Mouse (Mus musculus): ENCODE data around the gene Kif14. TPM values are rescaled to one million over a fixed set of nuclear protein-coding genes. Genes with fewer than 3 reads are reported as not detected.
A peak's percentile ranks its signal among the peaks of the same experiment; 100 is the strongest.

The Kif14 gene
- polyA plus RNA-seq, 1 experiment from 2014 or later, result 5.7 TPM

- Histone ChIP-seq H3K4me2 (ENCODE audit: low read depth, low read length) (no peak overlapping the region), H3K4me3 (ENCODE audit: low read depth, low read length) (no peak overlapping the region), H3K9ac (ENCODE audit: low read depth, low read length) (no peak overlapping the region), H3K27me3 (replicated peaks; ENCODE audit: control insufficient read depth, insufficient read depth, low read length) (no peaks in the 10 kb centered on the region; the same call in 1 of the 2 replicates), H3K9me3 (ENCODE audit: control insufficient read depth, low read length) (no peaks in the 10 kb centered on the region), H3K27ac (replicated peaks; ENCODE audit: low read depth, low read length) (no peak overlapping the region), H3K36me3 (ENCODE audit: control insufficient read depth, insufficient read depth, low read length) (no peaks in the 10 kb centered on the region), H3K4me1 (ENCODE audit: control insufficient read depth, insufficient read depth, low read length) (peaks cover 10% of the 10 kb centered on the region; the same call in 1 of the 2 replicates)
- ATAC-seq (ENCODE audit: low read depth) (no peak), DNase-seq (ENCODE audit: low spot score) (no peak)
- 78% methylated on average over 4 of the region's 4 CpGs for WGBS
These were observed 98.8 kb downstream of the Kif14 start for GRCm38 (mm10) chr1:136564963-136565362.

DNA sequence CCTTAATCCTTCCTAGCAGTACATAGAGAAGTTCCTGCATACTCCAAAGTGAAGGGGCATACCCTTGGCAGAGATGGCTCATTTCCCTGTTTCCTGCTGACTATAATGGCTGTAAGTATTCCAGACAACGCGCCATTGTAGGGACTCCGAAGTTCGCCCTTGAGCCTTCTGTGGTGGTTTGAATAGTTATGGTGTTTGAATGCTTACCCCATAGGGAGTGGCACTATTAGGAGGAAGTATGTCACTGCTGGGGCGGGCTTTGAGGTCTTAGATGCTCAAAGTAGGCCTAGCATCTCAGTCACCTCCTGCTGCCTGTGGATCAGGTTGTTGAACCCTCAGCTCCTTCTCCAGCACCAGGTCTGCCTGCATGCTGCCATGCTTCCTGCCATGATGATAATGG lies 100.2 kb downstream of the Kif14 start:
- WGBS, result 90% methylated on average over 5 of the region's 5 CpGs
- H3K4me3 ChIP-seq (ENCODE audit: low read depth, low read length), result no peak overlapping the region
- ATAC-seq (ENCODE audit: low read depth), result no peak
- no peak overlapping the region for H3K9ac ChIP-seq (ENCODE audit: low read depth, low read length)
- no peaks in the 10 kb centered on the region for H3K36me3 ChIP-seq (ENCODE audit: control insufficient read depth, insufficient read depth, low read length)
- H3K27me3 ChIP-seq (replicated peaks; ENCODE audit: control insufficient read depth, insufficient read depth, low read length), result no peaks in the 10 kb centered on the region; the same call in 1 of the 2 replicates
- H3K4me1 ChIP-seq (ENCODE audit: control insufficient read depth, insufficient read depth, low read length), result peaks cover 10% of the 10 kb centered on the region; the same call in 1 of the 2 replicates
- H3K9me3 ChIP-seq (ENCODE audit: control insufficient read depth, low read length), result no peaks in the 10 kb centered on the region
- H3K27ac ChIP-seq (replicated peaks; ENCODE audit: low read depth, low read length), result no peak overlapping the region
- no peak for DNase-seq (ENCODE audit: low spot score)
- H3K4me2 ChIP-seq (ENCODE audit: low read depth, low read length), result no peak overlapping the region

DNA sequence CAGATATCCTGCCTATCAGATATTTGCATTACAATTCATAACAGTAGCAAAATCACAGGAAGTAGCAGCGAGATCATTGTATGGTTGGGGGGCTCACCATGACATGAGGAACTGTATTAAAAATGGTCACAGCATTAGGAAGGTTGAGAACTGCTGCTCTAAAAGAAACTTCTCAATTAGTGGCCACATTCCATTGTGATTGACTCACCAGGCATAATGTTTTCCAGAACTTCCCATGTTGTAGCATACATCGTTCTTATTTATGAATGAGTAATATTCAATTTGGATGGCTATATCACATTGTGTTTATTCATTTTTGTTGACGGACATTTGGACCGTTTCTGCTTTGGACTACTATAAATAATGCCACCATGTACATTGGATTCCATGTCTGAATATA lies 101.5 kb downstream of the Kif14 start:
- H3K27ac ChIP-seq (replicated peaks; ENCODE audit: low read depth, low read length), result no peak overlapping the region
- H3K27me3 ChIP-seq (replicated peaks; ENCODE audit: control insufficient read depth, insufficient read depth, low read length), result no peaks in the 10 kb centered on the region; the same call in 1 of the 2 replicates
- no peak overlapping the region for H3K9ac ChIP-seq (ENCODE audit: low read depth, low read length)
- ATAC-seq (ENCODE audit: low read depth), result no peak
- H3K4me1 ChIP-seq (ENCODE audit: control insufficient read depth, insufficient read depth, low read length), result 0 out of 2 replicates have a peak, but pooled peaks cover 6% of the 10 kb centered on the region
- H3K9me3 ChIP-seq (ENCODE audit: control insufficient read depth, low read length), result no peaks in the 10 kb centered on the region
- H3K36me3 ChIP-seq (ENCODE audit: control insufficient read depth, insufficient read depth, low read length), result no peaks in the 10 kb centered on the region
- H3K4me3 ChIP-seq (ENCODE audit: low read depth, low read length), result no peak overlapping the region
- no peak for DNase-seq (ENCODE audit: low spot score)
- no peak overlapping the region for H3K4me2 ChIP-seq (ENCODE audit: low read depth, low read length)
- WGBS, result 71% methylated on average over 4 of the region's 4 CpGs

DNA sequence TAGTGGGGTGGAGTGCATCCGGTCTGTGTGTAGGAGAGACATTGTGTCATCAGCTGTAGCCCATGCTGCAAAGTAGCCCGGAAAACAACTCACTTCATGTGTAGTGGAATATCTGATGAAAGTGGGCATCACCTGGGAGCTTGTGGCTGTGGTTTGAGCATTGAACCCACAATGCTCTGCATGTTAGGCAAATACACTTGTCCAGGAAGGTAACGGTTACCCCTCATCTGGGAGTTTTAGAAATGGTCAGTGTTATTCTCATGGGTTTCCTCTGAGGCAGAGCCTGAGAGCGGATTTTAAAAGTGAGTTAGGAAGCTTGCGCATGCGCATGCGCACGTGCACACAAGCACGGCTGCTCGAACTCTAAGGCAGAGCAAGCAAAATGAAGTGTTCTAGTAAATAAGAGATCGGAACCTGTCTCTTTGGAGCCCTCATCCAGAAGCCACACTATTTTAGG lies 102.6 kb downstream of the Kif14 start:
- H3K4me1 ChIP-seq (ENCODE audit: control insufficient read depth, insufficient read depth, low read length), result no peaks in the 10 kb centered on the region
- H3K4me2 ChIP-seq (ENCODE audit: low read depth, low read length), result no peak overlapping the region
- no peaks in the 10 kb centered on the region; the same call in 1 of the 2 replicates for H3K27me3 ChIP-seq (replicated peaks; ENCODE audit: control insufficient read depth, insufficient read depth, low read length)
- H3K4me3 ChIP-seq (ENCODE audit: low read depth, low read length), result no peak overlapping the region
- H3K27ac ChIP-seq (replicated peaks; ENCODE audit: low read depth, low read length), result no peak overlapping the region
- no peak overlapping the region for H3K9ac ChIP-seq (ENCODE audit: low read depth, low read length)
- DNase-seq (ENCODE audit: low spot score) (no peak), ATAC-seq (ENCODE audit: low read depth) (no peak)
- H3K9me3 ChIP-seq (ENCODE audit: control insufficient read depth, low read length), result no peaks in the 10 kb centered on the region
- no peaks in the 10 kb centered on the region for H3K36me3 ChIP-seq (ENCODE audit: control insufficient read depth, insufficient read depth, low read length)
- WGBS, result 92% methylated on average over 11 of the region's 11 CpGs

DNA sequence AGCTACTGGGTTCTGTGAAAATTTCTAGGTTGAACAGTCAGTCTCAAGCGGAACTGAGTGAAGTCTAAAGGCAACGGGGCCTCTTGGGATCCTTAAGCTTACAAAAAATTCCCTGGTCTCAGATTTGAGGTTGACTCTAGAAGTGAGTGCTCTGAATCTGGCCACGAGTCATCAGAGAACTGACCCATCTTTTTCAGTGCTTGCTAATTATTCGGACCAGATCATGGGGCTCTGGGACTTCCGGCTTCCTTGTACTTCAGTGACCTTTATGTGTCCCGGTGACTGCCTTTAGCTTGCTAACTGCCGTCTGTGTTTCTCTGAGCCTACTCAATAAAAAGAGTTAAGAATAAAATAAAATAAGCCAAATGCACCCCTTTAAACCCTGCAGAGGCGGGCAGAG lies 103.1 kb downstream of the Kif14 start:
- no peak overlapping the region for H3K4me3 ChIP-seq (ENCODE audit: low read depth, low read length)
- 72% methylated on average over 8 of the region's 8 CpGs for WGBS

DNA sequence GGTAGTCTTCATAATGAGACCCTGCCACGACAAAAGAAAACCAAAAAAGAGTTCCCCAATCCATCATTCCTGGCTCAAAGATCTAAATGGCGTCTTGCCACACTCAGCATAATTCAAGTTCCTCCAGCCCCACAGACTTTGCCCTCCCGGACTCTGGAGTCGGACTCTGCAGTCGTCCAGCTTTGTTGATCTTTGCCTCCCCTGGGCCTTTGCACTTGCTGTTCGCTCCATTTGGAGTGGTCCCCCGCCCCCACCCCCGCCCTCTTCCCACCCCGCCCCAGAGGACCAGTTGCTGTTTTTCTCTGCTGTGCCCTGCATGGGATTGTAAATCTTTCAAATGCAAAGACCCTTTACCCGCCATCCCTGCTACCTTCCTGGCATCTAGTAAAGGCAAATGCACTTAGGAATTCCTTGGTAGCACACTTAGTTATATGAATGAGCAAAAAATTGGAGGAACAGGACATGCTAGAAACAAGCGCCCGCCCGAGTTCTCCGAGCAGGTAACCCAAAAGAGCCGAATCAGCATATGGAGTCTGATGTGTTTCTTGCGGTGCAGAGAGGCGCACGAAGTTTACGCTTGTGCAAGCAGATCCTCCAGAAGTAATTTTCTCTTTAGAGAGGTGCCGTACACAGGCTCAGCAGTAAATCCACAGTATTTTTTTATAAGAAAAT lies 103.6 kb downstream of the Kif14 start:
- Histone ChIP-seq H3K9me3 (ENCODE audit: control insufficient read depth, low read length) (no peaks in the 10 kb centered on the region), H3K9ac (ENCODE audit: low read depth, low read length) (0 out of 2 replicates have a peak overlapping the region, but pooled peaks have one; percentile 45), H3K27me3 (replicated peaks; ENCODE audit: control insufficient read depth, insufficient read depth, low read length) (no peaks in the 10 kb centered on the region; the same call in 1 of the 2 replicates), H3K36me3 (ENCODE audit: control insufficient read depth, insufficient read depth, low read length) (no peaks in the 10 kb centered on the region), H3K4me2 (ENCODE audit: low read depth, low read length) (peak overlapping the region; percentile 47), H3K4me3 (ENCODE audit: low read depth, low read length) (peak overlapping the region; percentile 21), H3K27ac (replicated peaks; ENCODE audit: low read depth, low read length) (no peak overlapping the region), H3K4me1 (ENCODE audit: control insufficient read depth, insufficient read depth, low read length) (no peaks in the 10 kb centered on the region)
- no peak for ATAC-seq (ENCODE audit: low read depth)
- DNase-seq (ENCODE audit: low spot score), result no peak
- WGBS, result 37% methylated on average over 20 of the region's 20 CpGs

More for the DNA sequence above, 103.1 kb downstream of the Kif14 start:
- H3K27me3 ChIP-seq (replicated peaks; ENCODE audit: control insufficient read depth, insufficient read depth, low read length), result no peaks in the 10 kb centered on the region; the same call in 1 of the 2 replicates
- no peak overlapping the region for H3K4me2 ChIP-seq (ENCODE audit: low read depth, low read length)
- no peak overlapping the region for H3K9ac ChIP-seq (ENCODE audit: low read depth, low read length)
- no peaks in the 10 kb centered on the region for H3K4me1 ChIP-seq (ENCODE audit: control insufficient read depth, insufficient read depth, low read length)
- no peak overlapping the region for H3K27ac ChIP-seq (replicated peaks; ENCODE audit: low read depth, low read length)
- no peaks in the 10 kb centered on the region for H3K36me3 ChIP-seq (ENCODE audit: control insufficient read depth, insufficient read depth, low read length)
- ATAC-seq (ENCODE audit: low read depth) (no peak), DNase-seq (ENCODE audit: low spot score) (no peak)
- no peaks in the 10 kb centered on the region for H3K9me3 ChIP-seq (ENCODE audit: control insufficient read depth, low read length)

DNA sequence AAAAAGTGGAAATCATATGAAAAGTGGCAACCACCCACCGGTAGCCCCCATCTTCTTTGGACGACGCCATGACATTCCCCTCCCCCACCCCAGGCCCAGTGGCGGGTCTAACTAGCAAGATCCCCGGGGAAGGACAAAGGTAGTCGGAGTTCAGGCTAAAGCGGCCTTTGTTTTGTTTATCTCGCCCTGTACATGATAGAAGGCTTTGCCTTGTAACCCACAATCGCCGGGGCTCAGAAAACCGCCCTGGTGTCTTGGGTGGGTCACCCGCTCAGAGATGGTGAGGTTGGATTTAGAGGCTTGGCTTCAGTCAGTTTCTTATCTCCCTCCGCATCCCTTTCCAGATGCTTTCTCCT lies 104.1 kb downstream of the Kif14 start:
- H3K36me3 ChIP-seq (ENCODE audit: control insufficient read depth, insufficient read depth, low read length), result no peaks in the 10 kb centered on the region
- H3K9me3 ChIP-seq (ENCODE audit: control insufficient read depth, low read length), result no peaks in the 10 kb centered on the region
- no peaks in the 10 kb centered on the region for H3K4me1 ChIP-seq (ENCODE audit: control insufficient read depth, insufficient read depth, low read length)
- no peaks in the 10 kb centered on the region for H3K27me3 ChIP-seq (replicated peaks; ENCODE audit: control insufficient read depth, insufficient read depth, low read length)
- H3K27ac ChIP-seq (replicated peaks; ENCODE audit: low read depth, low read length), result no peak overlapping the region
- 0 out of 2 replicates have a peak overlapping the region, but pooled peaks have one; percentile 45 for H3K9ac ChIP-seq (ENCODE audit: low read depth, low read length)
- DNase-seq (ENCODE audit: low spot score) (no peak), ATAC-seq (ENCODE audit: low read depth) (no peak)
- 10% methylated on average over 13 of the region's 13 CpGs for WGBS
- H3K4me3 ChIP-seq (ENCODE audit: low read depth, low read length), result peak overlapping the region; percentile 21
- H3K4me2 ChIP-seq (ENCODE audit: low read depth, low read length), result peak overlapping the region; percentile 47

DNA sequence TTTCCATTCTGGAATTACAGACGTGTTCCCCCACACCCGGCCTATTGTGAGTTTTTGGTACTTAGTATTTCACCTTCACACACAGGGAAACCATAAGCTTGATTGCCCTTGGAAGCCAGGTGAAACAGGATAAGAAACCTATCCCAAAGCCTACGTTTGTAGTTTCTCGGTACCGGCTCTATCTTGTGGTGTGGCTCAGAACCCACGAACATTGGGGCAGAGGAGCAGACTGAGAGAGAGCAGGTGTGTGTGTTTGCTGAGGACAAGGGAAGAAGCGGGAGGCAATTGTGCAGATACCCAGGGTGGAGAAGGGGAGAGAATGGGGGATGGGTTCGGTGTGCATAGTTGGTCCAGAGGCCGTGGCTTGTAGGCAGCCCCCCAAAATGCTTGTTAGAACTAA lies 104.8 kb downstream of the Kif14 start:
- H3K4me1 ChIP-seq (ENCODE audit: control insufficient read depth, insufficient read depth, low read length), result no peaks in the 10 kb centered on the region
- H3K4me2 ChIP-seq (ENCODE audit: low read depth, low read length), result no peak overlapping the region
- H3K36me3 ChIP-seq (ENCODE audit: control insufficient read depth, insufficient read depth, low read length), result no peaks in the 10 kb centered on the region
- ATAC-seq (ENCODE audit: low read depth), result no peak
- H3K27ac ChIP-seq (replicated peaks; ENCODE audit: low read depth, low read length), result no peak overlapping the region
- no peaks in the 10 kb centered on the region for H3K9me3 ChIP-seq (ENCODE audit: control insufficient read depth, low read length)
- no peak for DNase-seq (ENCODE audit: low spot score)
- no peak overlapping the region for H3K4me3 ChIP-seq (ENCODE audit: low read depth, low read length)
- WGBS, result 86% methylated on average over 9 of the region's 9 CpGs
- H3K9ac ChIP-seq (ENCODE audit: low read depth, low read length), result no peak overlapping the region
- H3K27me3 ChIP-seq (replicated peaks; ENCODE audit: control insufficient read depth, insufficient read depth, low read length), result no peaks in the 10 kb centered on the region

DNA sequence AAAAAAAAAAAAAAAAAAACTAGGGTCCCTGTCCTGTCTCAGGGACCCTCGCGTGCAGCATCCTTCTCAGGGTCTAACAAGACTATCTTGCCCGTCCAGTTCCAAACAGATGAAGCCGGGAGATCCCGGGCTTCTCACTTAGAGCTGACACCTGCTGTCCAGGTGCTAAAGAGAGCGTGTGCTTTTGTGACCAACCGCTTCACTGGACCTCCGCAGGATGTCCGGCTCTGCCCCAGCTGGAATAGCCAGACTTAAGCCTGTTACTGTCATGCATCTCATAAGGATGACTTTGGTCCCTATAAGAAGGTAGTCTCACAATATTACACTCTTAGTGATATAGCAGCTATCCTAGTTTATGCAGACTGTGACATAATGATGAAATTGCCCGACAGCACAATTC lies 105.4 kb downstream of the Kif14 start:
- ATAC-seq (ENCODE audit: low read depth), result no peak
- 82% methylated on average over 10 of the region's 10 CpGs for WGBS

More for the DNA sequence above, 105.4 kb downstream of the Kif14 start:
- Histone ChIP-seq H3K4me3 (ENCODE audit: low read depth, low read length) (no peak overlapping the region), H3K4me1 (ENCODE audit: control insufficient read depth, insufficient read depth, low read length) (no peaks in the 10 kb centered on the region), H3K27me3 (replicated peaks; ENCODE audit: control insufficient read depth, insufficient read depth, low read length) (no peaks in the 10 kb centered on the region), H3K9ac (ENCODE audit: low read depth, low read length) (no peak overlapping the region), H3K36me3 (ENCODE audit: control insufficient read depth, insufficient read depth, low read length) (no peaks in the 10 kb centered on the region), H3K9me3 (ENCODE audit: control insufficient read depth, low read length) (no peaks in the 10 kb centered on the region), H3K27ac (replicated peaks; ENCODE audit: low read depth, low read length) (no peak overlapping the region), H3K4me2 (ENCODE audit: low read depth, low read length) (no peak overlapping the region)
- no peak for DNase-seq (ENCODE audit: low spot score)
